Mouse (Mus musculus): Measurements from ENCODE around the gene Slfn4.
"Not testable (repeated sequence)": the region's sequence is repeated elsewhere in the genome, so short reads cannot be mapped to it uniquely, and the experiment has no call there.

Gene Slfn4

GRCm38 (mm10) chr11:83174948-83175539 is at the start of gene Slfn4:
Slfn4 (plus strand) TSS chr11:83175186.
- no peak for DNase-seq (ENCODE audit: low spot score in 2 of 2)

DNA sequence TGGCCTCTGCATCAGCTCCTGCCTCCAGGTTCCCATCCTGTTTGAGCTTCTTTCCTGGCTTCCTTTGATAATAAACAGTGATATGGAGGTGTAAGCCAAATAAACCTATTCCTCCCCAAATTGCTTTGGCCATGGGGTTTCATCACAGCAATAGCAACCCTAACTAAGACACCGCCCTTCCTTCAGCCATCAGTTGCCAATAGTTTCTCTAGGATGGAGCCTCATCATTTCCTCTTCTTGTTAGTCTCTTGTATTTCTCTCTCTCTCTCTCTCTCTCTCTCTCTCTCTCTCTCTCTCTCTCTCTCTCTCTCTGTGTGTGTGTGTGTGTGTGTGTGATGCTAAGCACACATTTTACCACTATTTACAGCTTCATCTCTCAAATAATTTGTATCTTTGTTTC is 49.4 kb upstream of the Slfn4 start:
- not testable (repeated sequence) for DNase-seq (ENCODE audit: low spot score in 2 of 2)

DNA sequence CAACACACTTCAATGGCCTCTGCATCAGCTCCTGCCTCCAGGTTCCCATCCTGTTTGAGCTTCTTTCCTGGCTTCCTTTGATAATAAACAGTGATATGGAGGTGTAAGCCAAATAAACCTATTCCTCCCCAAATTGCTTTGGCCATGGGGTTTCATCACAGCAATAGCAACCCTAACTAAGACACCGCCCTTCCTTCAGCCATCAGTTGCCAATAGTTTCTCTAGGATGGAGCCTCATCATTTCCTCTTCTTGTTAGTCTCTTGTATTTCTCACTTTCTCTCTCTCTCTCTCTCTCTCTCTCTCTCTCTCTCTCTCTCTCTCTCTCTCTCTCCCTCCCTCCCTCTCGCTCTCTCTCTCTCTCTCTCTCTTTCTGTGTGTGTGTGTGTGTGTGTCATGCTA is 37.7 kb upstream of the Slfn4 start:
- not testable (repeated sequence) for DNase-seq (ENCODE audit: low spot score in 2 of 2)

- DNase-seq (ENCODE audit: low spot score in 2 of 2), result not testable (repeated sequence)
Observed at GRCm38 (mm10) chr11:83148939-83149338, 26.0 kb upstream of the Slfn4 start.

DNA sequence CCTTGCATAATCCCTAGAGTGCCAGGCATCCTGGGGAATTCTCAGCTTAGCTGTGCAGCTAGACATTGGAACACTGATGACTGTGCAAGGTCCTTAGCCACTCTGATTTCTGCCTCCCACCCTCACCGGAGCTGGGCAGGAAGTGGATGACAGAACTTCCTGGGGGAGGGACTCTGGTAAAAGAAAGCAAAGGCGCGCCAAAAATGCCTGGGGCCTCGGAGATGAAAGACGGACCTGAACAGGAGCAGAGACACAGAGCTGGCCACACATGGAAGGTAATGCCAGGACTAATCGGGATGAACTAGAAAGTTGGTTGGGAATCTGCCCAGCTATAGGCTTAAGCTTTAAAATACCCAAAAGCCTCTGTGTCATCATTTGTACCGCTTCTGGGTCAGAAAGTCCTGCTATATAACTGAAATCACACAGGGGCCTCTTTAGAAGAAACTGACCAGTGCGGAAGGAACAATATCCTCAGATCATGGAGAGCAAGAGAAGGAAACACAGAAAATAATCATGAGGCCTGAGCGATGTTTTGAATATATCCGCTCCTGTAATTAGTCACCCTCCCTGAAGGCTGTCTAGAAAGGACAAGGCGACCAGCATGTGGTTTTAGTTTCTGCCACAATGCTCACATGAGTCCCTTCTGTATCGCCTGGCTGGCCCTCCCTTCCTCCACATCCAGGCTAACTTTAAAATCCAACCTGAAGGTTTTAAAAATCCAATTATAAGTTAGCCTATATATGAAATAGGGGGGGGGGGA is 16.3 kb downstream of the Slfn4 start, which contains the start of gene Slfn3:
Gene Slfn3, plus strand, starts transcription at position 197 of the 760 bp plus-strand sequence.
- DNase-seq (ENCODE audit: low spot score in 2 of 2), result no peak

GRCm38 (mm10) chr11:83192001-83192400 is 17.0 kb downstream of the Slfn4 start:
- DNase-seq (ENCODE audit: low spot score in 2 of 2), result peak in 1 of 2 experiments; percentile 7

DNA sequence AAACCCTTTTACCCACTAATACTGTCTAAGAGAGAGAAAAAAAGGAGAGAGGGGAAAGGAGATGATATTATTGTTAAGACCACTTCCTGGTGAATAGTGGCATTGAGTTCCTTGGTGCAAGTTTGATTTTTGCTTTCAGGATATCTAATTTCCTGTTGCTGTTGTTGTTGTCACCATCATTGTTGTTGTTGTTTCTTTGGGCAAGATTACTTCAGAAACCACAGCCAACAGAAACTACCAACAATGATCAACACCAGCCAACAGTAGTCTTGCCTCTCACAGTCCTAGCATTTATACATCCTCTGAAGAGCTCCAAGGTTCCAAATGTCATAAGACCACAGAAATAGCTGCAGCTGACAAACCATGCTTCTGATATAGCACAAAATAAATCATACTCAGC is 30.0 kb downstream of the Slfn4 start:
- DNase-seq (ENCODE audit: low spot score in 2 of 2), result no peak

DNA sequence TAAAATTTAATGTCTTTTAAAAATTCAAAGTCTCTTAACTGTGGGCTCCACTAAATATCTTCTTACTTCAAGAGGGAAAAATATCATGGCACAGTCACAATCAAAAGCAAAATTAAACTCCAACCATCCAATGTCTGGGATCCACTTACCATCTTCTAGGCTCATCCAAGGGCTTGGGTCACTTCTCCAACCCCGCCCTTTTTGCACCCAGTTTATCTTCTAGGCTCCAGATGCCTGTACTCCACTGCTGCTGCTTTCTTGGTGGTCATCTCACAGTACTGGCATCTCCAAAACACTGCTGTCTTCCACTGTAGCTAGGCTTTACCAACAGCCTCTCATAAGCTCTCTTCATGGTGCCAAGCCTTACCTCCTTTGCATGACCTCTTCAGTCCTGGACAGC is 41.1 kb downstream of the Slfn4 start:
- no peak for DNase-seq (ENCODE audit: low spot score in 2 of 2)

DNA sequence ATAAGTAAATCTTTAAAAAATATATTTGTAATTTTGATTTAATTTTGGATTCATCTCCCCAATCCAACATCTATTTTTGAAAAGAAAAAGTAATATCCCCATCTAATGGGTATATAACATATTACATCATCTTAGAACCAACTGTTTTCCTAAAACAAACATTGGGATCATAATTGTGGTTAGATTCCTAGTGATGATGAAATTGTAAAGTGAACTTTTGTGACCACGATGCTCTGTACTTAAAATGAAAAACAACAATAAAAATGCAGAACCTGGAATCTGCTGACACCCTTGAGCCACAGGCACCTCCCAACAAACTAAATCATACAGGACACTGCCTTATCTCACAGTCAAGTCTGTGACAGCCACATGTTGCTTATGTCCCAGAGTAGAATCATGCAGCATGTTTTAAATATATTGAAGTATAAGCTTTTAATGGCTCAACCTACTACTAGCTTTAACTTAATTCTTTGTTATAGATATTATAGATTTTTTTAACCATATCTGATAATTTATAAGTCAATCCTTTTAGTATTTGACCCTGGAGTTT is 46.4 kb downstream of the Slfn4 start:
- no peak for DNase-seq (ENCODE audit: low spot score in 2 of 2)

GRCm38 (mm10) chr11:83223367-83223766 is 48.4 kb downstream of the Slfn4 start:
- no peak for DNase-seq (ENCODE audit: low spot score in 2 of 2)

GRCm38 (mm10) chr11:83223793-83224192 is 48.8 kb downstream of the Slfn4 start:
- DNase-seq (ENCODE audit: low spot score in 2 of 2), result not testable (repeated sequence)

DNA sequence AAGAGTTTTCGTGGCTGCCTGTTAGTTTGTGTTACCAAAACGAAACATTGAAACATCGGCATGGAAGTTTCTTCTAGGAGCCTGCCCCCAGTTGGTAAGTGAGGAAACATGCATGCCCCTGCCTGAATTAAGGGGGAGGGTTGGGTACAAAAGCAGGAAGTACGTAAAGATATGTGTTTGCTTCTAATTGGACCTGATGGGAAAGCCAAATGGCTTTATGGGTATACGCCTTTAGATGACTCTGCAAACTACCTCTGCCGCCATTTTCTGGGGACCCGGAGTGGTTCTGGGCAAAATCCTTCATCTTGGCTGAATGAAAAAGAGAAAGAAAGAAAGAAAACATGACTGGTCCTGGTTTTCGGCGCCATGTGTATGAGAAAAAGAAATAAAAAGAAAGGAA is 49.2 kb downstream of the Slfn4 start:
- DNase-seq (ENCODE audit: low spot score in 2 of 2), result no peak

- no peak for DNase-seq (ENCODE audit: low spot score in 2 of 2)
Observed at GRCm38 (mm10) chr11:83224750-83225149, 49.8 kb downstream of the Slfn4 start.

DNA sequence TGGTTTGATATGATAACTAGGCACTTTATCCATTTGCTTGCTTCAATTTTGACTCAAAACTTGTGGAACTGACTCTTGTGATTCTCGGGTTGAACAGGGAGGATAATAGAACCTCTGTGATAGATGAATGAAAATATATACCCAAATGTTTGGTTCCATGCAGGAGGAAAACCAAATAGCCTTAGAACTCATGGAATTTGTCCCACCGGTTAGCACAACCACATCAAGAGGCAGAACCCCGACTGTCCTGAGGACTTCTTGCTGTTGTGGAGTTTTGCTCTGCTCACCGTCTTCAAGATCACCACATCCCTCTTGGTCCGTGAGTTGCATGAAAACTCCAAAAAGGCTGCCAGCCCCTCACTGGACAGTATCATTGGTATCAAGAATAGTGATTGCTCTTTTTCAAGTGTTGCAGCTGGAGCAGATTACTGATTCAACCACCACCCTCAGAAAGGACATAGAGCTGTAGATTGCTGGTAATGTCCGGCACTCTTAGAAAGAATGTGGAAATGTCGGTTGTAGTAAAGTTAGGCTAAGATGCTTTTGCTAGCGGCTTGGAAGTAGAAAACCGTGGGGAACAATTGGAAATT is 50.5 kb downstream of the Slfn4 start:
- no peak for DNase-seq (ENCODE audit: low spot score in 2 of 2)

DNA sequence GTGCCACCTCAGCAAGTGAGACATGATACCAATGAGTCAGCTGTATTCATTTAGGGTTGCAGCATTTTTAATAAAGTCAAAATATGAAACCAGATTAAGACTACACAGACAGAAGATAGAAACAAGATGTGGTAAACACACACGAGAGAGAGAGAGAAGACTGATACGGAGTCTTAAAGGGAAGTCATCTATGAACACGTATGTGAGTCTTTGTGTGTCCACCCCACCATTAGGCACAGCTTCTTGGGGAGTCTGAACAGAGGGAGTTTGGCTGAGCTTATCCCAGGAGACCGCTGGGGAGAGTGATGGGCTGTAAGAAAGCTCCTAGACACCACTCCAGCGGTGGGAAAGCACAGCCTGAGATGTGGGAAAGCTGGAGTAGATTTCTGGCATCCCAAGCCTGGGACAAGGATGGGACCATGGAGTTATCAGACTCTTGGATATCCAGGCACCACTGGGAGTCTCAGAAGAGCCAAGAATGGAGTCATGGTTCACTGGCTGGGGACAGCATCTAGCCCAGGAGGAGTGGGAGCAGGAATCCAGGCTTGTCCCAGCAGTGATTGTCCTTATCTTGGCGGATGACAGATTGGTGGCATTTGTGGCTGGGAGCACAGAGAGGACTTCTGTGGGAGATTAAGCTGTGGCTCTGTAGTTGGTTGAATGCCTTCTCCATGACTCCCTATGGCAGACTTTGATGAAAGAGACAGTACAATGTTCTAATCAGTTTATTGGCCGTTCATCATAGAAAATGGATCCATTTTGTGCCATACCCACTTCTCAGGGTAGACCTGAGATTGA is 53.1 kb downstream of the Slfn4 start:
- DNase-seq (ENCODE audit: low spot score in 2 of 2), result no peak

DNA sequence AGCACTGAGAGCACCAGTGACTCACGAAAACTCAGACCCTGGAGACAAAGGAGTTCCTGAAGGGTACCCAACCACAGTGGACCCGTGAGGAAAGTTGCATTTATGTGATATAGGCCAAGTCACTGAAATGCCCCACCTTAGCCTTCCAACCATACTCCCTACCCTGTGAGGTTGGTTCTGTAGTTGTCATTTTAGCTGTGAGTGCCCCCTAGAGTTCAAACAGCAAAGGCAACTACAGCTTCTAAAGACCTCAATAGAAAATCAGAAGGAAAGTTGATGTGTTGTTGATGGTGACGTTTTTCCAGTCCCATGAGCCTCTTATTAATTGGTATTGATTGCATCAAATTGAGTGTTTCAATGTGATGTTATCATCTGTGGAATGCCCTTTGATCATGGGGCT is 56.0 kb downstream of the Slfn4 start:
- DNase-seq (ENCODE audit: low spot score in 2 of 2), result no peak

DNA sequence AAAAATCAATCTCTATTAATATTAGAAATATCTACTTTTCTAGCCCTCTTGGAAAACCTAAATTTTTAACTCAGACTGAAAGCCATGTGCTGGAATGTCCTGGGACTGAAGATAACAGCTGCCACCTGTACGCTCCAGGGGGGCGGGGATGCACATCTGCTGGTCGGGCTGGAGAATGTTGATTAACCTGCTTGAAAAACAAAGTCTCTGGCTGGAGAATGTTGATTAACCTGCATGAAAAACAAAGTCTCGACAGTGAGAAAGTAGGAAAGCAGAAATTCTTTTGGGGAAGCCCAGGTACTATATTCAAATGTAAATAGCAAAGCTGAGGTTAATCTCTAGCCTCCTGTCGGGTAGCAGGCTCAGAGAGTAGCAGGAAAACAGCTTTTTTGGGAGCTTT is 58.6 kb downstream of the Slfn4 start:
- not testable (repeated sequence) for DNase-seq (ENCODE audit: low spot score in 2 of 2)

GRCm38 (mm10) chr11:83237390-83237789 is 62.4 kb downstream of the Slfn4 start:
- DNase-seq (ENCODE audit: low spot score in 2 of 2), result not testable (repeated sequence)

GRCm38 (mm10) chr11:83238389-83238788 is 63.4 kb downstream of the Slfn4 start:
- DNase-seq (ENCODE audit: low spot score in 2 of 2), result no peak

GRCm38 (mm10) chr11:83239811-83240210 is 64.8 kb downstream of the Slfn4 start:
- DNase-seq (ENCODE audit: low spot score in 2 of 2), result no peak

Measured in frontal cortex, postnatal 36 days (tissue).